Mouse (Mus musculus): ENCODE results near the gene Ube2d1.

Gene Ube2d1

GRCm38 (mm10) chr10:71291179-71291661, 6.2 kb upstream of the Ube2d1 start:
- DNase-seq (ENCODE audit: extremely low read depth, low read depth, low spot score): no peak

- DNase-seq (ENCODE audit: extremely low read depth, low read depth, low spot score): no peak
Observed at GRCm38 (mm10) chr10:71284511-71285125, 444 bp downstream of the Ube2d1 start.

GRCm38 (mm10) chr10:71284131-71284510, 941 bp downstream of the Ube2d1 start:
- DNase-seq (ENCODE audit: extremely low read depth, low read depth, low spot score): no peak

- no peak for DNase-seq (ENCODE audit: extremely low read depth, low read depth, low spot score)
Observed at GRCm38 (mm10) chr10:71273008-71273739, 11.9 kb downstream of the Ube2d1 start.

GRCm38 (mm10) chr10:71267973-71268372, 17.1 kb downstream of the Ube2d1 start:
- no peak for DNase-seq (ENCODE audit: extremely low read depth, low read depth, low spot score)

- DNase-seq (ENCODE audit: extremely low read depth, low read depth, low spot score): no peak
Observed at GRCm38 (mm10) chr10:71267511-71267910, 17.6 kb downstream of the Ube2d1 start.

GRCm38 (mm10) chr10:71265067-71265466, 20.0 kb downstream of the Ube2d1 start:
- DNase-seq (ENCODE audit: extremely low read depth, low read depth, low spot score): no peak

GRCm38 (mm10) chr10:71261637-71262036, 23.4 kb downstream of the Ube2d1 start:
- no peak for DNase-seq (ENCODE audit: extremely low read depth, low read depth, low spot score)

GRCm38 (mm10) chr10:71258943-71259342, 26.1 kb downstream of the Ube2d1 start:
- DNase-seq (ENCODE audit: extremely low read depth, low read depth, low spot score): no peak

GRCm38 (mm10) chr10:71258516-71258915, 26.5 kb downstream of the Ube2d1 start:
- DNase-seq (ENCODE audit: extremely low read depth, low read depth, low spot score): no peak

GRCm38 (mm10) chr10:71253147-71253546, 31.9 kb downstream of the Ube2d1 start:
- DNase-seq (ENCODE audit: extremely low read depth, low read depth, low spot score): no peak

- no peak for DNase-seq (ENCODE audit: extremely low read depth, low read depth, low spot score)
Observed at GRCm38 (mm10) chr10:71252421-71252820, 32.6 kb downstream of the Ube2d1 start.

GRCm38 (mm10) chr10:71251846-71252245, 33.2 kb downstream of the Ube2d1 start:
- no peak for DNase-seq (ENCODE audit: extremely low read depth, low read depth, low spot score)

- DNase-seq (ENCODE audit: extremely low read depth, low read depth, low spot score): no peak
Observed at GRCm38 (mm10) chr10:71251256-71251655, 33.8 kb downstream of the Ube2d1 start.

- no peak for DNase-seq (ENCODE audit: extremely low read depth, low read depth, low spot score)
Observed at GRCm38 (mm10) chr10:71250472-71250871, 34.6 kb downstream of the Ube2d1 start.

- no peak for DNase-seq (ENCODE audit: extremely low read depth, low read depth, low spot score)
Observed at GRCm38 (mm10) chr10:71249086-71249880, 35.8 kb downstream of the Ube2d1 start.

GRCm38 (mm10) chr10:71246956-71247355, 38.1 kb downstream of the Ube2d1 start:
- DNase-seq (ENCODE audit: extremely low read depth, low read depth, low spot score): no peak

- DNase-seq (ENCODE audit: extremely low read depth, low read depth, low spot score): no peak
Observed at GRCm38 (mm10) chr10:71239479-71240120, 45.5 kb downstream of the Ube2d1 start.

- DNase-seq (ENCODE audit: extremely low read depth, low read depth, low spot score): no peak
Observed at GRCm38 (mm10) chr10:71238240-71238554, 46.9 kb downstream of the Ube2d1 start, which contains the start of gene Tfam. Tfam (minus strand) TSS chr10:71238280.

GRCm38 (mm10) chr10:71237516-71238239, 47.4 kb downstream of the Ube2d1 start:
- DNase-seq (ENCODE audit: extremely low read depth, low read depth, low spot score): no peak

GRCm38 (mm10) chr10:71234071-71234470, 51.0 kb downstream of the Ube2d1 start:
- DNase-seq (ENCODE audit: extremely low read depth, low read depth, low spot score): no peak
